Mouse (Mus musculus) C2C12 (cell line): ENCODE results near the gene Ppfia3.

ENCODE experiments used
- CEBPB ChIP-seq: IDR thresholded peaks from one replicate; pipeline ENCODE4 v1.6.1; 2011; ENCODE audit warnings: low read depth, mild to moderate bottlenecking, control low read depth, moderate library complexity
- CTCF ChIP-seq: IDR thresholded peaks from one replicate; pipeline ENCODE4 v1.5.1; 2011; ENCODE audit not compliant: control insufficient read depth, insufficient read depth, insufficient read length
- MYOD1 ChIP-seq: IDR thresholded peaks from one replicate; pipeline ENCODE4 v1.6.1; 2011; ENCODE audit warnings: low read depth; ENCODE audit not compliant: control insufficient read depth, insufficient read length
- MYOG ChIP-seq: IDR thresholded peaks from one replicate; pipeline ENCODE4 v1.6.1; 2011; ENCODE audit not compliant: control insufficient read depth, insufficient read length; ENCODE audit errors: extremely low read depth
- USF1 ChIP-seq: IDR thresholded peaks from one replicate; pipeline ENCODE4 v1.6.1; 2011; ENCODE audit warnings: low read depth, mild to moderate bottlenecking, control low read depth, moderate library complexity

DNA sequence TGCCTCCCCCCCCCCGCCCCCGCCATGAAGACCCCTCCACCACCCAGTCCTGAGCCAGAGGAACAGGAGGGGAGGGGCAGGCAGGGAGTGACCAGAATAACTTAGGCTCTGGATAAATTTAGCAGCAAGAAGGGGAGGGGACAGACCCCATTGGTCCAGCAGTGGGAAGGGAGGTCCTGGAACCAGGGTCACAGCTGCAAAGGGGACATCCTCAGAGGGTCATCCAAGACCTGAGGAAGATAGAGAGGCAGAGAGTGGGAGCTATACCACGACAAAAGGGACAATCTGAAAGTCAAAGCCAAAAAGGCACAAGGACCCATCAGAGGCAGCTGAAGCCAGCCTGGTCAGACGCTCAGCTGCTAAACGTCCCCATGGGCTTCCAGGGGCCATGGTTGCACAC lies 31.8 kb downstream of the Ppfia3 start, which contains the start of gene Hrc:
- TF ChIP-seq CTCF, result no peak
- TF ChIP-seq MYOG, result no peak
- no peak for TF ChIP-seq CEBPB
- no peak for TF ChIP-seq USF1
- no peak for TF ChIP-seq MYOD1
